Mouse (Mus musculus) adipocyte (in vitro differentiated cells): ENCODE results near the gene Ccl20.

ENCODE experiments used
- DNase-seq: peaks from one replicate; pipeline ENCODE4 v3.0.0-alpha.2; 2016; ENCODE audit warnings: low spot score

The Ccl20 gene

GRCm38 (mm10) chr1:83141510-83141909, 24.9 kb downstream of the Ccl20 start:
- DNase-seq, result no peak

- no peak for DNase-seq
Measured at GRCm38 (mm10) chr1:83142055-83142454, 25.5 kb downstream of the Ccl20 start.

GRCm38 (mm10) chr1:83146547-83146946, 30.0 kb downstream of the Ccl20 start:
- DNase-seq, result no peak

DNA sequence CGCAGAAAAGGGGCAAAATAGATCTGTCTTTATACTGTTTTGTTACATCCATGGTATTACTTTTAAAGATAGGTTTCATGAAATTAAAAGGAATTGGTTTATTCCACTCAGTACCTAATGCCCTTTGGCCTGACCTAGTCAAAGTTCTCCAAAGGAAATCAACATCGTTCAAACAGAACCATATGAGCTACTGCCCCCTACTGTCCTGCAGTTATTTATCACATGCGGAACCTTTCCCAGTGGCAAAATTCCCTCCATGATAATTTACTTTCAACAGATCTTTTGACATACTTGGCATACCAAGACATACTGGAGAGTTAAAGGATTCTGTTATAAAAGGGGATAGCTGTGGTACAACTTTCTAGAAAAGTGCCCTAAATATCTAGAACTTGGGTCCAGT, 33.7 kb downstream of the Ccl20 start:
- peak; percentile 12 for DNase-seq

DNA sequence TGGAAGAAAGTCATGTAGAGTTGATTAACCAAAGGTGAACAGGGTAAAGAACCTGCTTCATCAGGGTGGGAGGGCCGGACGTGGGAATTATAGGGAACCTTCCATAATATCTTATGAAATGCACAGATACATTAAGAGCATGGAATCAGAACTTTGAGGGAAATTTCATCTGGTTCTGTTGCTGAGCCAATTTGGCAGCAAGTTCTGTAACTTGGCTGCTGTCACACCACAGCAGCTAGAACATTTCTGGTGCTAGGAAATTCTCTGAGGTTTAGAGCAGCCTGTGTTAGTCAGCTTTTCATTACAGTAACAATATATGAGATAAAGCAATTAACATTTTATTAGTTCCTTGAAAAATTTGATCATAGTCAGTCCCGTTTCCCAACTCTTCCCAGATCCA, 36.4 kb downstream of the Ccl20 start:
- DNase-seq, result peak; percentile 21

GRCm38 (mm10) chr1:83156876-83157275, 40.3 kb downstream of the Ccl20 start:
- DNase-seq, result no peak

DNA sequence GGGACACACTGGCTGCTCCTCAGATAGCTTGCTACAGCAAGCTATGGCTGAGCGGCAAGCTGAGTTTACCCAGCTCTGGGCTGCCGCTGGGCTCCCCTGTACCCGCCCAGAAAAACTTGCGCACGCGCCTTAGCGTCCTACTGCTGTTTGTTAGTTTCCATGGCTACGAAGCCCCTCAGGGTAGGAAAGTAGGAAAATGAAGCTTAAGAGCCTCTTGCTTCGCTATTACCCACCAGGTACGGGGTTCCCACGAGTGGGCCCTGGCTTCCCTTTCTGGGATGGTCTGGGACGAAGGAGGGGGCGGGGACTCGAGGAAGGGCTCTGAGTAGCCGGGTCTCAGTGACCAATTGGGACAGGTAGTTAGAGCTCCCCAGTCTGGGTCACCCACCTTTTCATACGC, 43.0 kb downstream of the Ccl20 start, which contains the start of gene Daw1:
TSS of gene Daw1 (plus strand) at position 150 of the 400 bp plus-strand sequence.
- DNase-seq, result no peak

GRCm38 (mm10) chr1:83161658-83162057, 45.1 kb downstream of the Ccl20 start:
- no peak for DNase-seq

DNA sequence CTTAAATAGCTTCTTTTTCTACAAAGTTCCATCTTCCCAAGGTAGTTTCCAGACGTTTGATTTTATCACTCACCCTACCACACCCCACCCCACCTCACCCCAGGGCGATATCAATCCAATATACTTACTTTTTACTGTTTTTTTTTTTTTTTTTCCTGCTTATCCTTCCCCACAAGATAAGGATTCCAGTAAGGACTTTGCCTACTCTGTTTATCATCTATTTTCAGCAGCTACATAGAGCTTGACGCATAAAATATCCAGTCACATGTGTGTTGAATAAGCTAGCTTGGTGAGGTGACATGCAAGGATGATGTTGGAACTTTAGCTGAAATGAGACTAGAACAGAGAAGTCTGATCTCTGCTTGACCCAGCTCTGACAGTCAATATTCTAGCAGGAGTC, 47.5 kb downstream of the Ccl20 start:
- no peak for DNase-seq
